In genomic region chr13:13453332-13453731, GRCm38 (mm10) we compare ENCODE assay signal across 9 mouse cellular contexts. TPM values are rescaled to one million over a fixed set of nuclear protein-coding genes. Genes with fewer than 3 reads are reported as not detected.
DNase-seq lines count a peak whose midpoint lies in the region; ATAC-seq and TF ChIP-seq lines count a peak whose summit lies in the region.
"Not testable (repeated sequence)": the region's sequence is repeated elsewhere in the genome, so short reads cannot be mapped to it uniquely, and the experiment has no call there.
"Had no signal": no experiment of that assay in that cellular context is flagged by ENCODE, and none has a peak within 500 bp of the region (broad histone marks: within the 10 kb centered on the region; RNA-seq: fewer than 3 reads in every experiment).

No protein-coding gene starts in this region.

- H3K4me1 ChIP-seq in forebrain, embryonic 10.5 days; spleen, adult 2 months (ENCODE audit: control insufficient read depth, insufficient read depth, insufficient read length): not testable (repeated sequence)

- WGBS in forebrain, embryonic 10.5 days = 94% methylated on average over 6 of the region's 6 CpGs
- 47% methylated on average over 6 of the region's 6 CpGs for WGBS in spleen, adult 2 months

- H3K27ac ChIP-seq in forebrain, embryonic 10.5 days = not testable (repeated sequence)
- H3K27ac ChIP-seq in spleen, adult 2 months (ENCODE audit: insufficient read depth, low read length) = peak overlapping the region; percentile 76

- 0 out of 2 replicates have a peak, but pooled peaks have one; percentile 47 for ATAC-seq in monocyte, adult 5-6 weeks (replicated peaks; ENCODE audit: insufficient number of reproducible peaks, low FRiP score, low TSS enrichment, poor library complexity, severe bottlenecking)

- not testable (repeated sequence) for H3K27me3 ChIP-seq in forebrain, embryonic 10.5 days (ENCODE audit: poor library complexity, severe bottlenecking); spleen, adult 2 months (ENCODE audit: control insufficient read depth, insufficient read depth, low read length); splenic B cell, adult 2 months (ENCODE audit: control insufficient read depth, insufficient read depth, low read length, poor library complexity, severe bottlenecking)

- not testable (repeated sequence) for TF ChIP-seq POLR2A in spleen, adult 2 months (IDR thresholded peaks at IDR 0.05; ENCODE audit: low read depth, low read length)

- DNase-seq in B cell, adult 2 months = peak; percentile 63 to 66
- DNase-seq in forebrain, embryonic 10.5 days (ENCODE audit: extremely low spot score, low spot score) = peak; percentile 6
- DNase-seq in lung, postnatal 36 days = peak; percentile 29
- DNase-seq in spleen, adult 12 weeks (ENCODE audit: low spot score) = peak; percentile 40
- peak; percentile 27 to 55 for DNase-seq in spleen, adult 2 months (ENCODE audit: low read depth in 1 of 2, low spot score in 2 of 2)
- DNase-seq in splenic B cell, adult 2 months (ENCODE audit: low read depth, low spot score) = peak; percentile 73

- not testable (repeated sequence) for H3K4me3 ChIP-seq in forebrain, embryonic 10.5 days
- H3K4me3 ChIP-seq in spleen, adult 2 months (ENCODE audit: extremely low read depth, insufficient read depth, insufficient read length) = peak overlapping the region; percentile 13; the same call in 1 of the 2 replicates

- not testable (repeated sequence) for H3K9me3 ChIP-seq in forebrain, embryonic 10.5 days

- TF ChIP-seq CTCF in spleen, adult 2 months (IDR thresholded peaks at IDR 0.05; ENCODE audit: extremely low read depth, insufficient read depth, insufficient read length, insufficient replicate concordance) = not testable (repeated sequence)

- not testable (repeated sequence) for H3K36me3 ChIP-seq in forebrain, embryonic 10.5 days (replicated peaks); spleen, adult 2 months (ENCODE audit: control insufficient read depth, insufficient read depth, low read length); splenic B cell, adult 2 months (ENCODE audit: control insufficient read depth, insufficient read depth, low read length, poor library complexity, severe bottlenecking)

RNA-seq across cellular contexts. Expression of gene Nid1, which starts 16.0 kb away (rescaled TPM):
- polyA plus RNA-seq in forebrain, embryonic 10.5 days (2016; fragmentation: Nextera tagmentation; extraction: Ambion mirVana) = 45.6 and 51.2 TPM in 2 replicates
- 1.8 to 8.3 TPM (median 3.0 TPM) in 3 replicates for total RNA-seq in monocyte, adult 5-6 weeks (2017)
- 39.3 and 54.7 TPM in 2 replicates for polyA plus RNA-seq in spleen, adult 2 months (2012; rRNA removed)
- polyA plus RNA-seq: activated CD4-positive, CD25-positive, alpha-beta regulatory T cell, adult 4 months; G1E had no signal

RNA-seq across cellular contexts. Expression of gene Gpr137b, which starts 59.5 kb away (rescaled TPM):
- polyA plus RNA-seq in forebrain, embryonic 10.5 days (2016; fragmentation: Nextera tagmentation; extraction: Ambion mirVana) = 22.7 and 23.3 TPM in 2 replicates
- 54.3 to 120 TPM (median 68.3 TPM) in 3 replicates for total RNA-seq in monocyte, adult 5-6 weeks (2017)
- 64.4 and 75.2 TPM in 2 replicates for polyA plus RNA-seq in spleen, adult 2 months (2012; rRNA removed)
- polyA plus RNA-seq: G1E had no signal

Comparison
In these comparisons a context has a peak if more than half of its experiments do, and no peak if none do; other contexts are left out.
1. DNase-seq: peak in every context shown above with its lines; median percentile 73 in splenic B cell, adult 2 months; 64 in B cell, adult 2 months; 41 in spleen, adult 2 months; 40 in spleen, adult 12 weeks; 29 in lung, postnatal 36 days; 6 in forebrain, embryonic 10.5 days.